Mouse (Mus musculus) megakaryocyte, adult 5-6 weeks (primary cell): ENCODE results near the gene Macrod2. TPM values are rescaled to one million over a fixed set of nuclear protein-coding genes. Genes with fewer than 3 reads are reported as not detected.

Experiments
- ATAC-seq: 2 replicates; pipeline ENCODE4 v1.8.0; 2016; ENCODE audit warnings: mild to moderate bottlenecking, inconsistent platforms; ENCODE audit not compliant: poor library complexity, severe bottlenecking
- total RNA-seq, 2 experiments: library from RNA; stranded (forward) in 1 of 2; stranded (reverse) in 1 of 2; fragments of 153-499, 151-499 nt in 1 of 2; fragments of 221-1000, 200-1000 nt in 1 of 2; gene quantifications; 2 replicates each; pipeline versions ENCODE4 v1.2.3 to v1.2.4; 2015 to 2017

The Macrod2 gene
- total RNA-seq, 2 experiments from 2014 or later = 0.31 to 1.7 TPM

GRCm38 (mm10) chr2:141800236-141800635, 1405.1 kb downstream of the Macrod2 start:
- ATAC-seq = no peak

- no peak for ATAC-seq
Measured at GRCm38 (mm10) chr2:141800909-141801308, 1405.8 kb downstream of the Macrod2 start.

DNA sequence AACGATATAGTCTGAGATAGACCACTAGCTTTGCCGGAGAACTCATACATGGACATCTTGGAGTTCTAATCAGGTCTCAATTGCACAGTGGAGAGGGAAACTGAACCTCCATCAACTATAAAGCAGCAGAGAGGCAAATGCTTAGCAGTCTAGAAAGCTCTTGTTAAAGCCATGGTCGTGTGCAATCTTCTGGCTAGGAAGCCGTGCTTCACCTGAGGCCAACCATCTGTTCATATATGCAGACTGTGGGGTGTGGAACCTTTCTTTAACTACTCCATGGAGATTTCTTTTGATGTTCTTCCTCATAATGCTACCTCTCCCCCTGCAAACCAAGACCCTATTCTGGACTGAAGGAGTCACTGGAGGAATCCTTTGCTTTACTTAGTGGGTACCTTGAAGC, 1421.2 kb downstream of the Macrod2 start:
- ATAC-seq = no peak

DNA sequence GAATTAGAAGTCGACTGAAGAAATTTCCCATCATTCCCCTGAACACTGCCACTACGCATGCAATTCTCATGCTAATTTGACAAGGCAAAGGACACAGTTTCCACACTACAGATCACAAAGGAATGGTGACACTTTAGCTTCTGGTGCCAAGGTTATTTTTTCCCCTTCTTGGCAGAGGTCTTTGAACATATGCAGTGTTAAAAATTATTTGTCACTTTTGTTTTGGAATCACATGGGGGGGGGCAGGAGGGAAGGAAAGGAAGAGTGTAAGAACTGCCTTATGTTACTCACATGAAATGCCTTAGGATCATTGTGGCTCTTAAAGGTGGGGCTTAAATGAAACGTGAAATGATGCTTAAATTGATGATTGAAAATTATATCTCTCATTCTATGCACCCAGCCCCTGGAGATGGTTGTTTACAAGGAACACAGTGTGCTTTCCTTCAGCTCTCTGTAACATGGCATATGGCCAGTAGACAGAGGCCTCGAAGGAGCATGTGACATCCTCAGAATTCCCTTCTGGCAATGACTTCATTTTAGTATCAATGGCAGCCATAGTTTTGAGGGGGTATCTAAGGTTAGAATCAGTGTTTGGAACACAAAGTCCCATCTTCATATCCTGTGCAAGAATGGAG, 1422.6 kb downstream of the Macrod2 start:
- no peak for ATAC-seq

- ATAC-seq = no peak
Measured at GRCm38 (mm10) chr2:141820795-141821194, 1425.7 kb downstream of the Macrod2 start.

- no peak for ATAC-seq
Measured at GRCm38 (mm10) chr2:141825606-141826495, 1430.7 kb downstream of the Macrod2 start.

DNA sequence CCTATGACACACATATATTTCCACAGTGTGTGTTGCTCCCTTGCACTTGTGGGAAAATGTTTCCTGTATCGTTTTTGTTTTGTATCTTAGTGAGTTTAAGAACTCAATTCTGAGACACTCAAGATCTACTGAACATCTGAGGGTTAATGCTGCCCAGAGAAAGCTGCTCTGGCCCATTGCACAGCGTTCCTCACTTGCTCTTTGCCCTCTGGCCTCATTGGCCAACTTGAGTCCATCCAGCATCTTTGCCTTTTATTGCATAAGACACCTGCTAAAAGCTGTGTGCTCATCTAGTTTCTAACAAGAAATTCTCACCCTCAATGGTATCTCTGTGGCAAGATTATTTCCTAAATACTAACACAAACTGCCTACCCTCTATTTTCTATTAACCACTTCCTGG, 1435.4 kb downstream of the Macrod2 start:
- no peak for ATAC-seq

DNA sequence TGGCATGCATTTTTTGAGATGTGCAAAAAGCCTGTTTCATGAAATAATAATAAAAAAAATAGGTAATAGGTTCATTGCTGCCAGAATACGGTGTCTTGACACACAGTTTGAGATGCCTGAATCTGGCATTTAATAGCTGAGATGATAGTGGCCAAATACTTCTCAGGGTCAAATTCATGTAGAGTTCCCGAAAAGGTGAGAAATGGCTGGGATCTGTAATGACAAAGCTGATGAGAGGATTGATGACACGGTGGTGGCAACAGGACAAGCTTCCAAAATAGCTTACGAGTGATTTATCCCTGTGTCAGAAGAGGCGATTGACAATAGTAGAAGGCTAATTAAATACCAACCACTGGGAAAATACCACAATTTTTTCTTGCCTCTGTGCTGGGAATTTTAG, 1436.4 kb downstream of the Macrod2 start:
- no peak for ATAC-seq

DNA sequence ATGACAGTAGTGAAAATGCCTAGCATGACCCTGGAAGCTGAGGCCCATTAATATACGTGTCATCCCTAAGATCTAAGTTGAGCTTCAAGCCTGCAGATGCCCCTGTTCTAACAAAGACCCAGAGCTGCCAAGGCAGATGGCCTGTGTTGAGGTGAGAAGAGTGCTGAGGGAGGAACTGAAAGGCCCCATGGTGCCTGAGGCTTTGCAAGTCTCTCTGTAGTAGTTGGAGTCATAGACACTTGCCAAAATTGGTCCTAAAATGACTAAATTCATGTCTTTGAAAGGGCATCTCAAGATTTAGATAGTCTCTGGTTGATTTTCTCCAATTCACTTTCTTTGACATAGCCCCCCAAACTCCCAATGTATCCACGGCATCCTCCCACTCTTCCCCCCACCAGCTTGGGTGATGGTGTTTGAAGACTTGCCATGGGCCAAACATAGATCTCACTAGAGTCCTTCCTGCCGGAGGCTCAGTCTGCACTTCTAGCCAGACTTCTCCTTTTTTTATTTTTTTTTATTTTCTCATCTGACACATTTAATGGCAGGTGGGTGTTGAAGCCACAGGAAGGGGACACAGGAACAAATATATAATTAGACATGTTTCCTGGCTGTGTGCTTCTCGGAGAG, 1439.2 kb downstream of the Macrod2 start:
- peak; percentile 34; the same call in 1 of the 2 replicates for ATAC-seq

DNA sequence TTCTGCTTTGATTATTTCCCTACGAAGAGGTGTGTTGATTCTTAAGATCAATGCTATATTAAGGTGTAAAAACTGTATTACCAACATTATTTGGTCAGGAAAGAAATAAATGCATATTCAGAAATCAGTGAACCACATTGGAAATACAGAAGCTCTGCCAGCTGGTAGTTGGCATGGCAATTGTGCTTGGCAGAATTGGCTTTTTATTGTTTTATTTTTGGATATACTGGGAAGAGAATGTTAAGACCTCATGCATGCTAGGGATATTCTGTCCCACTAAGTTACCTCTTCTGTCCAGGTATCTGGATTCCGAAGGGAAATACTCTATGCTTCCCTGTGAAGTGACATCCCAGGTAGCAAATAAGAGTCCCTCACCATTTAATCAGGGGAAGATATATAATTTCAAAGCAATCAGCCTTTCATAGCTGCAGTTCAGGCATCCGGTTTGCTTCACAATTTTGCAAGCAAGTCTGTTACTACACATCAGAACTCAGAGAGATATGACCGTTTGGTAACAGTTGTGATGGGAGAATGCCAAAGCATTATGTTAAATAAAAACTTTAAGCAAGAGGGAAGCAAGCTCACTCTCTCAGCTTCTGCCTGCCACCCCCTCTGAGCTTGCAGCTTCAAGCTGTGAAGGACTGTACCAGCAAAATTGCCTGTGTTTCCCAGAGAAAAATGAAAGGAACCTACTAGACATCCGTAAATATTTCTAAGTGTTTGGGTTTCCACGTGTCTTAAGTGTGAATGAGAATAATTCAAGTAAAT, 1449.5 kb downstream of the Macrod2 start:
- no peak for ATAC-seq

DNA sequence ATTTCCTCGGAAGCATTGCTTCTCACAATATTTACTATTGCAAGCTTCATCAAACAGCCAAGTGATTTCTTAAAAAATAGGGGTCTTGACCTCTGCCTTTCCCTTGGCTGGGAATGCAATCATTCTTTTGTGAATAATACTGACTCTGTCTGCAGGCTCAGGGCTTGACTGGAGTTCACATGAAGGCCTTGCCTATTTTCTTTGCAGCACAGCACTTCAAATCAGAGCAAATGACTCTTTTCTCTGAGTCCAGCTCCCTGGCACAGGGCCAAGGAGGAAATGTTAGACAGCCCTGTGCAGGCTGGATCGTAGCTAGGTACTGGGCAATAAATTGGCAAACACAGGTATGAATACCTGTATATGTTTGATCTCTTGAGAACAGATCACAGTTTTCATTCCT, 1464.1 kb downstream of the Macrod2 start:
- ATAC-seq = no peak

DNA sequence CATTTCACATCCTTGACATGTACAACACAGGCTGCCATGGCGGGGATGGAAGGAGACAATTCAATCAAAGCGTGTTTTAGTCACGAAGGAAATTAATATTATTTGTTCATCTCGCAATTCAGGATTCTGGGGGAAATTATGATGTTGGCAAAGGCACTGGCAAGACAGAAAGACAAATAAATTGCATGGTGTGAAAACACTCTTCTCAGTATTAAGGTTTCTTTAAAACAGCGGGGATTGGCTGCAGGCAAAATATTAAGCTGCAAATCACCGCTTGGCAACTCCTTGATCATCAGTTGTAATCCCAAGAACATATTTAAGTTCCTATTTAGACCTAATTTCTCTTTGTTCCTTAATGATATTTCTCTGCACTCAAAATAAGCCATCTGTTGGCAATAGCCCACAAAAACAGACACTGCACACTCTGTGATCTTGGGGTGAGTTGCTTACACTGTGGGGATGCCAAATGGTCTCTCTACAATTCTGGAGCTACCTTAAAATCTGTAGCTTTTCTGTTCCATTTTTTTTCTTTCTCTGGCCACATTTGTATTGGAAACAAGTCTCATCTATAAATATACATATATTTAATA, 1466.7 kb downstream of the Macrod2 start:
- ATAC-seq = no peak

DNA sequence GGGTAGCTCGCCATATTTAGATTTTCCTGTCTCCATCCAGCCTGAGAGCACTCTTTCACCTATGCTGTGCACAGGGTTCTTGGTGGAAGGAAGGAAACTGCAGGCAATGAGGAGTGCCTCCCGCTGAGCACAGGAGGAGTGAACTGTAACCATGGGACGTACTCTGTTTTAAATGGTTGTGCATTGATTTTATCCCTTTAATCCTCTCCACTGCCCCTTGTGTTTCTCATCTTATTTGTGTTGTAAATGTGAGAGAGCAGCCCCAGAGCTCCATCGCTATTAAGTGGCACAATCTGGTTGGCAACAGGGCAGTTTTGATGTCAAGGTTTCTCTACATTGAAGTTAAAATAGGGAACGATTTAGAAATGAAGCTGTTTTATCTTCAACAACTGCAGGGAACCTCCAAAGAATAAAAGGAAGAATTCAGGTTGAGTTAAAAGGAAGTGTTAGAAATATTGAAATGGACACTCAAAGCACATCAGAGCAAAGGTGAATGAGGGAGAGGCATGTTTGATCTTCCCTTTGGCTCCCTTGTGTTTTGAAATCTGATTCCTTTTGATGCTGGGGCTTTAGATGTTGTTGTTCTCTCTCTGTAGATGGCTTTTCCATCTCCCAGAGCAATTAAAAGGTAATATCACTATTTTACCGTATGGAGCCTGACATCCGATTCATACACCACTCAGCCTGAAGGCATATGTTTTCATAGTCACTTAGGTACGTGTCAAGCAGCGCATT, 1467.6 kb downstream of the Macrod2 start:
- ATAC-seq = no peak

DNA sequence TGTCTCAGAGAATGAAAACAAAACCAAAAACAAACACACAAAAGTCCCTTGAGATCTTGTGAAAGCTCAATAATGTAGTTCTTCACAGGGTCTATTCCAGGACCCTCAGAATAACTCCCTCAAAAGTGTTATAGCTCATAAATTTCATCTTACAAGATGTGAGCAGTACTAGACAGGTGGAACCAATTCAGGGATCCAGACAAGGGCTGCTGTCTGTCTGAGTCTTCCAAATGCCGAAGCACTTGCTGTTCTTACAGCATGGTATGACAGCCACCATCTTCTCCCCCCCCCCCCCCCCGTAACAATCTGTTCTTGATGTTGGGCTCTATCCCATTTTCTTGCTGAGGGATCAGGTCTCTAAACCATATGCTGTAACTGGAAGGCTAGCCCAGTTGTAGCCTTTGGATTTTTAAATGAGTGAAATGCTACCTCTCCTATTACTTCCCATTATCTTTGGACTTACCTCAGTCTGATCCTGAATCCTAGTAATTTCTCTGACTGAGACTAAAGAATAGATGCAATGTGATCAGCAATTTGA, 1468.6 kb downstream of the Macrod2 start:
- ATAC-seq = no peak

DNA sequence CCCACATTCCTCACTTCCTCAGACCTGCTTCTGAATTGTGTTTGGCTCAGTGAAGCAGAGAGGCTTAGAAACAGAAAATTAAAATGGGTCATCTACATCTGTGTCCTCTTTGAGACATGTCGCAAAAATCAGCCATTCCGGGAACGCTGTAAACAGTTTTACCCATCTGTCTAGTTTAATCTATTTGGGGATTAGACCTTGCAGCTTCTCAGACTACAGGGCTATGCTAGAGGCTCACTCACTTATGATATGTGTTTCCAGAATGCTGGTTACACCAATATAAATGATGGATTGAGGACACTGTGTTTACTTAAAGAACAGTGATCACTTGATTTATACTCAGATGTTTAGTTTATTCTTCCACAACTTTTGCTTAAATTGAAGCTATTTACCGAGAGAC, 1475.8 kb downstream of the Macrod2 start:
- no peak for ATAC-seq

GRCm38 (mm10) chr2:141876155-141876851, 1481.2 kb downstream of the Macrod2 start:
- ATAC-seq = no peak

DNA sequence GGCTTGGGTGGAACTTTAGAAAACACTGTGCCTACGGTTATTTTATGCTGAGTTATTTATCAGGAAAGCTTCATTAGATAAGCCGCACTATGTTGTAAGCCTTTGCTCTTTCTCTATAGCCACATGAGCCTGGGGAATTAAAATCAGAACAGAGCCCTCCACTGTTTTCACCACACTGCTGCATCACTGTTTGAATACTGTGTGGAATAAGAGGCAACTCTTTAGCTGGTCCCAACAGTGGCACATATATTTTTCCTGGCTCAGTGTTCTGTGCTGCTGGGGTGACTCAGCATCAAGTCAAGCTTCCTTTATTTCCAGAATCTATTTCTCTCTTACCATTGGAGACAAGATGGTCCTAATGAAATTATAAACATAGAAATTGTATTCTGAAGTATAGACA, 1481.8 kb downstream of the Macrod2 start:
- ATAC-seq = no peak

- no peak for ATAC-seq
Measured at GRCm38 (mm10) chr2:141878473-141878872, 1483.4 kb downstream of the Macrod2 start.

- ATAC-seq = no peak
Measured at GRCm38 (mm10) chr2:141879711-141880110, 1484.6 kb downstream of the Macrod2 start.
